Mouse (Mus musculus): Measurements from ENCODE around the gene Cstb. TPM values are rescaled to one million over a fixed set of nuclear protein-coding genes. Genes with fewer than 3 reads are reported as not detected.

The Cstb gene
- polyA plus RNA-seq, 1 experiment from 2014 or later = 110 TPM

DNA sequence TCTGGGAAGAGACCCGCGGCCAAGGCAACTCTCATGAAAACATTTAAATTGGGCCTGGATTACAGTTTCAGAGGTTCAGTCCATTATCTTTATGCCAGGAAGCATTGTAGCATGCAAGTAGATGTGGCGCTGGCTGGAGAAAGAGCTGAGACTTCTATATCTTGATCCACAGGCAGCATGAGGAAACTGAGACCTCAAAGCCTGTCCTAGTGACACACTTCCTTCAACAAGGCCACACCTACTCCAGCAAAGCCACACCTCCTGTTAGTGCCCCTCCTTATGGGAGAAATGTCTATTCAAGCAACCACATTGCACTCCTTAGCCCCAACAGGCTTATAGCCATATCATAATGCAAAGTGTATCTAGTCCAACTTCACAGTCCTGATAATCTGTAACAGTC lies 2.9 kb upstream of the Cstb start:
- Histone ChIP-seq H3K4me3 (no peak overlapping the region), H3K4me2 (replicated peaks) (no peak overlapping the region)
- 93% methylated on average over 3 of the region's 3 CpGs for WGBS

DNA sequence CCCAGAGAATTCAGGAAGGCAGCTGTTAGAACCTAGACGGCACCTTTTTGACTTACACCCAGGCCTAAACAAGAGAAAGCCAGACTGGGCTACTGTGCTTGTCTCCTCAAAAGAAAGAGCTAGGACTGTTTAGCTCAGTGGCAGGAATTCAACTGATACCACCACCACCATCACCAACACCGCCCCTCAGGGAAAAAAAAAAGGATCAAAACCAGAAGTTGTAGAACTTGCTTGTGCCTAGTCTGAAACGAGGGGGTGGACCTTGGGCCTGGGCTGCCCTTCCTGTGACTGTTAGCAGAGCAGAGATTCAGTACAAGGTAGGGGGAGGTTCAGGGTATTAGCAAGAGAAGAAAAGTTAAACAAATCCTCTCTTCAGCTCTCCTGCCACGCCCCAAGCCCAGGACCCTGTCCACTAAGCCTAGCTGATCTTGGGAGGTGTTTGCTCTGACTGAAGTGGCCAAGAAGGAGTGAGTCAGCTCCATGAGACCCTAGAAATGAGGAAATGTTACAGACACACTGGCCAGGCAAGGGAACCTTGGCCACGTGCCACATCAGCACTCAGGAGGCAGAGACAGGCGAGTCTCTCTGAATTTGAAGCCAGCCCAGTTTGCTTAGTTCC lies 757 bp downstream of the Cstb start:
- Histone ChIP-seq H3K4me2 (replicated peaks) (peak overlapping the region; percentile 89), H3K27me3 (replicated peaks) (no peaks in the 10 kb centered on the region), H3K4me1 (peaks cover 15% of the 10 kb centered on the region), H3K4me3 (peak overlapping the region; percentile 78), H3K9ac (peak overlapping the region; percentile 80), H3K27ac (no peak overlapping the region), H3K9me3 (no peaks in the 10 kb centered on the region), H3K36me3 (peaks cover 14% of the 10 kb centered on the region)
- ATAC-seq (ENCODE audit: low FRiP score, low read depth) = no peak
- WGBS = 50% methylated on average over 6 of the region's 6 CpGs

More for the DNA sequence above, 2.9 kb upstream of the Cstb start:
- Histone ChIP-seq H3K4me1 (peaks cover 15% of the 10 kb centered on the region), H3K36me3 (peaks cover under 1% of the 10 kb centered on the region; the same call in 1 of the 2 replicates), H3K9me3 (no peaks in the 10 kb centered on the region), H3K27me3 (replicated peaks) (no peaks in the 10 kb centered on the region), H3K27ac (no peak overlapping the region), H3K9ac (no peak overlapping the region)
- ATAC-seq (ENCODE audit: low FRiP score, low read depth) = no peak

GRCm38 (mm10) chr10:78428070-78428469 lies 2.6 kb downstream of the Cstb start:
- 93% methylated on average over 11 of the region's 11 CpGs for WGBS

GRCm38 (mm10) chr10:78429180-78429579 lies 3.7 kb downstream of the Cstb start:
- H3K27ac ChIP-seq = no peak overlapping the region
- WGBS = 91% methylated on average over 5 of the region's 5 CpGs
- H3K4me1 ChIP-seq = peaks cover 15% of the 10 kb centered on the region
- H3K36me3 ChIP-seq = peaks cover 14% of the 10 kb centered on the region
- H3K4me3 ChIP-seq = no peak overlapping the region
- no peak overlapping the region for H3K4me2 ChIP-seq (replicated peaks)
- no peaks in the 10 kb centered on the region for H3K9me3 ChIP-seq
- no peak overlapping the region for H3K9ac ChIP-seq
- H3K27me3 ChIP-seq (replicated peaks) = no peaks in the 10 kb centered on the region
- ATAC-seq (ENCODE audit: low FRiP score, low read depth) = no peak

More at GRCm38 (mm10) chr10:78428070-78428469, 2.6 kb downstream of the Cstb start:
- H3K4me2 ChIP-seq (replicated peaks) = no peak overlapping the region
- no peak for ATAC-seq (ENCODE audit: low FRiP score, low read depth)
- no peaks in the 10 kb centered on the region for H3K9me3 ChIP-seq
- no peak overlapping the region for H3K27ac ChIP-seq
- H3K27me3 ChIP-seq (replicated peaks) = no peaks in the 10 kb centered on the region
- no peak overlapping the region for H3K9ac ChIP-seq
- peaks cover 15% of the 10 kb centered on the region for H3K4me1 ChIP-seq
- peaks cover 14% of the 10 kb centered on the region for H3K36me3 ChIP-seq
- no peak overlapping the region for H3K4me3 ChIP-seq

DNA sequence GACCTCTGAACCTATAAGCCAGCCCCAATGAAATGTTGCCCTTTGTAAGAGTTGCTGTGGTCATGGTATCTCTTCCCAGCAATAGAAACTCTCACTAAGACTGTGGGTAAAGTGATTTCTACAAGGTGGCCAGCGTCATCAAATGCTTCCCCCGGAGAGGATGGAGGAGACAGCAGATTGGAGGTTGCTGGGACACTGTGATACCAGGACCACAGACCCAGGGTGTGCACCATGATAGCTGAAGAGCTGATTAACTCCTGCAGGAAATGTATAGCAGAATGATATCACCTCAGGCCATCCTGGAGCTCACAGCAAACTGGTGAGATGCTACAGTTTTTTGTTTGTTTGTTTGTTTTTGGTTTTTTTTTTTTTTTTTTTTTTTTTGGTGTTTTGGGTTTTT lies 4.3 kb downstream of the Cstb start:
- H3K9me3 ChIP-seq = no peaks in the 10 kb centered on the region
- 96% methylated on average over 2 of the region's 2 CpGs for WGBS
- H3K27ac ChIP-seq = no peak overlapping the region
- peaks cover 15% of the 10 kb centered on the region for H3K4me1 ChIP-seq
- H3K27me3 ChIP-seq (replicated peaks) = no peaks in the 10 kb centered on the region
- H3K4me2 ChIP-seq (replicated peaks) = no peak overlapping the region
- no peak overlapping the region for H3K9ac ChIP-seq
- H3K36me3 ChIP-seq = peaks cover 14% of the 10 kb centered on the region
- H3K4me3 ChIP-seq = no peak overlapping the region
- ATAC-seq (ENCODE audit: low FRiP score, low read depth) = no peak

DNA sequence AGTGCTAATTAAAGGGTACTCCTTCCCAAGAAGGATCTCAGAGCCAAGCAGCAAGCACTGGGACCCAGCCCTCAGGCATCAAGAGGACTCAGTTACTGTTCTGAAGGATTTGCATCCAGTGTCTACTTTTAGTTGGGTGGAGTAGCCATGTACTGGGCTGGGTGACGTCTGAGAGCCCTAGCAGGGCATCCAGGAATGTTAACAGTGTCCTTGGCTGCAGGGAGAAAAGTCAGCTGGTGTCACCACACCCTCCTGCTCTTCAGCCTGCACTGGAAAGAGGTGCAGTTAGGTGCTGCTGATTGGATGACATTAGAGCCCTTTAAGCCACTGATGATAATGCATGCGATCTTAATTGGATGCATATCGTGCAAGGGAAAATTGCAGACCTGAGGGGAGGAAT lies 7.4 kb downstream of the Cstb start:
- Histone ChIP-seq H3K4me1 (no peaks in the 10 kb centered on the region), H3K27ac (no peak overlapping the region), H3K9me3 (no peaks in the 10 kb centered on the region), H3K4me3 (no peak overlapping the region), H3K4me2 (replicated peaks) (no peak overlapping the region), H3K9ac (no peak overlapping the region), H3K36me3 (peaks cover 10% of the 10 kb centered on the region), H3K27me3 (replicated peaks) (no peaks in the 10 kb centered on the region)
- WGBS = 75% methylated on average over 3 of the region's 3 CpGs
- ATAC-seq (ENCODE audit: low FRiP score, low read depth) = no peak

DNA sequence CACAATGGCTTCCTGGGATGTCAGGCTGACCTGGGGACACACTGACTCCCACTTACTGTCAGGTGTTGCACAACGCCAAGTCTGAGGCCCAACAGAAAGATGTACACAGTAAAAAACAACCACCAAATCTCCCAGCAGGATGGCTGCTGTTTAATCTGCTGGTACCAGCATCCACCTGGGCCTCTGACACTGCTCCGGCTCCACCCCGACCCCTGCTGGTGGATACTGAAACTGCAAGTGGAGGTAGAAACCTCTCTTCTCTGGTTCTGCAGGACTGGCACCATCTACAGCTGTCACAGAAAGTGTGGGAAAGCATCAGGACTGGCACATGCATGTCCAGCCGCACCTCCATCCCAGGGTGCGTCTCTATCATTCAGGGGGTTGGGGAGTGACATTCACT lies 12.6 kb downstream of the Cstb start:
- Histone ChIP-seq H3K27ac (no peak overlapping the region), H3K27me3 (replicated peaks) (no peaks in the 10 kb centered on the region), H3K36me3 (no peaks in the 10 kb centered on the region; the same call in none of the 2 replicates), H3K4me1 (no peaks in the 10 kb centered on the region), H3K4me2 (replicated peaks) (no peak overlapping the region), H3K9ac (no peak overlapping the region), H3K9me3 (no peaks in the 10 kb centered on the region), H3K4me3 (no peak overlapping the region)
- WGBS = 9% methylated on average over 5 of the region's 5 CpGs
- ATAC-seq (ENCODE audit: low FRiP score, low read depth) = peak; percentile 15; the same call in 1 of the 2 replicates

- WGBS = 64% methylated on average over 5 of the region's 5 CpGs
- Histone ChIP-seq H3K36me3 (peaks cover 1% of the 10 kb centered on the region), H3K4me3 (no peak overlapping the region), H3K9me3 (no peaks in the 10 kb centered on the region), H3K9ac (no peak overlapping the region), H3K4me1 (no peaks in the 10 kb centered on the region), H3K27ac (no peak overlapping the region), H3K27me3 (replicated peaks) (no peaks in the 10 kb centered on the region), H3K4me2 (replicated peaks) (no peak overlapping the region)
- ATAC-seq (ENCODE audit: low FRiP score, low read depth) = no peak
These were observed 14.1 kb downstream of the Cstb start for GRCm38 (mm10) chr10:78439550-78439949.

DNA sequence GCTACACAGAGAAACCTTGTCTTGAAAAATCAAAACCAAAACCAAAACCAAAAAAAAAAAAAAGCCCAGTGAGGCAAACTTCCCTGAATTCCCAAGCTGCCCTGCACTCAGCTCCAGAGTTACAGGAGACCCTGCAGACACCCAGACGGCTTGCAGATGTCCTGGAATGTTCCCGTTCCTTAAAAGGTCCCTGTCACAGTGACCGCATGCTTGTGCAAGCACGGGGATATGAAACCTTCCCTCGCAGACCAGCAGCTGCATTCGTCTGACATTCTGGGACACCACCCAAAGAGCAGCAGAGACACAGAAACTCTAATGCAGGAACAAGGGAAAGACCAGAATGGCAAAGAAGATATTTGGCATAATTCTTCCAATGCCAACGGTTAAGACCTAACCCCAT lies 14.5 kb downstream of the Cstb start:
- H3K9ac ChIP-seq = no peak overlapping the region
- H3K36me3 ChIP-seq = peaks cover 5% of the 10 kb centered on the region
- no peaks in the 10 kb centered on the region for H3K9me3 ChIP-seq
- no peak for ATAC-seq (ENCODE audit: low FRiP score, low read depth)
- WGBS = 90% methylated on average over 7 of the region's 7 CpGs
- no peaks in the 10 kb centered on the region for H3K4me1 ChIP-seq
- H3K4me2 ChIP-seq (replicated peaks) = no peak overlapping the region
- H3K27ac ChIP-seq = no peak overlapping the region
- H3K27me3 ChIP-seq (replicated peaks) = no peaks in the 10 kb centered on the region
- H3K4me3 ChIP-seq = no peak overlapping the region

DNA sequence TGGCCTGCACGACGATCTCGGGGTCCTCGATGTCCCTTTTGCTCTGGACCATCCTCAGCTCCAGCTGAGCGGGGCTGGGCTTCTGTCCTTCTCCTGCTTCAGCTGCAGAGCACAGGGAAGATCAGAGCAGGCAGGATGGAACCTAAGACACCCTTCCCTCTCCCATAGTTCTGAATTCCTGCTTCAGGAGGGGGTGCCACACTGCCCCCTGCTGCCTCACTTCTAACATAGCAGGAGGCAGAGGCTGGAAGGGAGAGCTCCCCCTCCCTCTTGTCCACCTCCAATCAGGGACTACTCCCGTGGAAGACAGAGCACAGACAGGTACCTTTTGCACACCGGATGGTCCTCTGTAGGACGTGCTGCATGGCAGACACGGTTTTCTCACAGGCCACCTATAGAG lies 15.3 kb downstream of the Cstb start:
- H3K9ac ChIP-seq = no peak overlapping the region
- H3K9me3 ChIP-seq = no peaks in the 10 kb centered on the region
- H3K27ac ChIP-seq = no peak overlapping the region
- no peak overlapping the region for H3K4me2 ChIP-seq (replicated peaks)
- no peak overlapping the region for H3K4me3 ChIP-seq
- 68% methylated on average over 9 of the region's 9 CpGs for WGBS
- no peaks in the 10 kb centered on the region for H3K27me3 ChIP-seq (replicated peaks)
- no peak for ATAC-seq (ENCODE audit: low FRiP score, low read depth)
- H3K4me1 ChIP-seq = no peaks in the 10 kb centered on the region
- peaks cover 5% of the 10 kb centered on the region for H3K36me3 ChIP-seq

- no peak overlapping the region for H3K9ac ChIP-seq
- H3K4me3 ChIP-seq = no peak overlapping the region
- no peak overlapping the region for H3K27ac ChIP-seq
- no peak for ATAC-seq (ENCODE audit: low FRiP score, low read depth)
- peaks cover 10% of the 10 kb centered on the region for H3K36me3 ChIP-seq
- H3K9me3 ChIP-seq = no peaks in the 10 kb centered on the region
- WGBS = 89% methylated on average over 5 of the region's 5 CpGs
- H3K4me1 ChIP-seq = no peaks in the 10 kb centered on the region
- no peaks in the 10 kb centered on the region for H3K27me3 ChIP-seq (replicated peaks)
- H3K4me2 ChIP-seq (replicated peaks) = no peak overlapping the region
These were observed 16.1 kb downstream of the Cstb start for GRCm38 (mm10) chr10:78441606-78442005.

DNA sequence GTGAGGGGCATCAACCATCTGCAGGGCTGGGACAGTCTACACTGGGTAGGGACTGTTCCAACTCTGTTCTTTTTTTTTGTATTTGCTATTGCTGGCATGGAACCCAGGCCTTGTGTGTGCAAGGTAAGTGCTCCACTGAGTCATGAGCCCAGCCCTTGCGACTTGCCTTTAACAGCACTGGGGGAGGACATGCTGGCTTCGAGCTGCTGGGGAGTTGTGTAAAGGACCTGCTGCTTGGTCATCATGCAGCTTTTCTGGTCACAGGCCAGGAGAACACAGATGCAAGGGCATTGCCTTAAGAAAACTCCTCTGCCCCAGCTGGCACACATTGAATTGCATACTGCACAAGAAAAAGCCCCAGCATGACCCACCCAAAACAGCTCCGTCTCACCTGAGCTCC lies 16.8 kb downstream of the Cstb start:
- H3K27me3 ChIP-seq (replicated peaks) = no peaks in the 10 kb centered on the region
- H3K4me3 ChIP-seq = no peak overlapping the region
- no peak overlapping the region for H3K4me2 ChIP-seq (replicated peaks)
- WGBS = 93% methylated on average over 3 of the region's 3 CpGs
- no peaks in the 10 kb centered on the region for H3K9me3 ChIP-seq
- H3K9ac ChIP-seq = no peak overlapping the region
- H3K27ac ChIP-seq = no peak overlapping the region
- peaks cover 13% of the 10 kb centered on the region for H3K36me3 ChIP-seq
- no peak for ATAC-seq (ENCODE audit: low FRiP score, low read depth)
- no peaks in the 10 kb centered on the region for H3K4me1 ChIP-seq

DNA sequence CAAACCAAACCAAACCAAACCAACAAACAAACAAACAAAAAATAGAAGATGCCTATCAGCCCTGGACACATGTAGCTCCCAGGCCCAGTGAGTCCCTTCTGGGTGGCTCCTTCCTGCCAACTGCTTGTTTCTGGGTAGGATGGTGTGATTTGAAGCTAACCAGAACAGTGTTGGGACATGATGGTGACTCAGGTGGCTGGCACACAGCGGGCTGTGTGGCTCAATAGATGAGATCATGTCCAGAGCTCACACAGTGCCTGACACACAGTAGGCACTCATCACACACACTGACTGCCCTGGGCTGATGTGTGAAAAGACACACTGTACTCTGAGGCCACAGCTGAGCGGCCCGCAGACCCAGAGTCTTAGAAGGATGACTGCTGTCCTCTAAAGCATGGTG lies 20.7 kb downstream of the Cstb start:
- no peak overlapping the region for H3K27ac ChIP-seq
- peaks cover 17% of the 10 kb centered on the region for H3K36me3 ChIP-seq
- H3K27me3 ChIP-seq (replicated peaks) = no peaks in the 10 kb centered on the region
- 95% methylated on average over 3 of the region's 3 CpGs for WGBS
- H3K4me1 ChIP-seq = no peaks in the 10 kb centered on the region
- no peak overlapping the region for H3K4me3 ChIP-seq
- H3K9me3 ChIP-seq = no peaks in the 10 kb centered on the region
- H3K9ac ChIP-seq = no peak overlapping the region
- no peak overlapping the region for H3K4me2 ChIP-seq (replicated peaks)
- no peak for ATAC-seq (ENCODE audit: low FRiP score, low read depth)

All from neural tube, embryonic 12.5 days (tissue).